In genomic region chr5:34525663-34526476, GRCm38 (mm10) we compare ENCODE assay signal across 8 mouse cellular contexts. TPM values are rescaled to one million over a fixed set of nuclear protein-coding genes. Genes with fewer than 3 reads are reported as not detected.
A peak's percentile ranks its signal among the peaks of the same experiment; 100 is the strongest.
DNase-seq lines count a peak whose midpoint lies in the region; ATAC-seq lines count a peak whose summit lies in the region.

TSS of gene Sh3bp2 (plus strand) at chr5:34525838.

- peaks cover 17 to 18% of the 10 kb centered on the region in 2 experiments for H3K4me1 ChIP-seq in heart, embryonic 14.5 days (ENCODE audit: control insufficient read depth in 2 of 2, insufficient read depth in 2 of 2, low read length in 2 of 2)
- H3K4me1 ChIP-seq in liver, embryonic 13.5 days (replicated peaks): peaks cover 56% of the 10 kb centered on the region
- peaks cover 3% of the 10 kb centered on the region; the same call in 1 of the 2 replicates for H3K4me1 ChIP-seq in stomach, embryonic 14.5 days (ENCODE audit: control insufficient read depth, insufficient read depth, low read length)

- H3K9me3 ChIP-seq in heart, embryonic 14.5 days (ENCODE audit: control insufficient read depth, low read length): no peaks in the 10 kb centered on the region
- H3K9me3 ChIP-seq in liver, embryonic 13.5 days (replicated peaks): no peaks in the 10 kb centered on the region
- no peaks in the 10 kb centered on the region for H3K9me3 ChIP-seq in stomach, embryonic 14.5 days (ENCODE audit: control insufficient read depth, low read depth, low read length)

- H3K4me3 ChIP-seq in heart, embryonic 14.5 days (ENCODE audit: control insufficient read depth in 1 of 2, insufficient read depth in 1 of 2, low read depth in 1 of 2, low read length in 2 of 2): peak within 1 kb of the TSS; percentile 55 to 89
- peak within 1 kb of the TSS; percentile 75 for H3K4me3 ChIP-seq in liver, embryonic 13.5 days (replicated peaks)
- H3K4me3 ChIP-seq in stomach, embryonic 14.5 days (ENCODE audit: low read depth, low read length): peak within 1 kb of the TSS; percentile 48

- peak; percentile 90 for DNase-seq in c-Kit-negative CD71-positive TER-119-positive erythroid progenitor cells, embryonic 14.5 days (ENCODE audit: low read depth, low spot score)
- DNase-seq in fibroblast of lung, adult 2 months (ENCODE audit: low read depth): peak; percentile 65
- DNase-seq in kidney, postnatal 14 days: peak; percentile 97
- DNase-seq in liver, embryonic 13.5 days: peak; percentile 96
- peak; percentile 88 to 94 for DNase-seq in natural killer cell, adult 2 months (ENCODE audit: low spot score in 2 of 2)

- H3K4me2 ChIP-seq in heart, embryonic 14.5 days (ENCODE audit: low read length): peak within 1 kb of the TSS; percentile 73
- H3K4me2 ChIP-seq in liver, embryonic 13.5 days: peak within 1 kb of the TSS; percentile 84
- H3K4me2 ChIP-seq in stomach, embryonic 14.5 days (replicated peaks; ENCODE audit: low read depth, low read length): peak within 1 kb of the TSS; percentile 62

- H3K36me3 ChIP-seq in heart, embryonic 14.5 days (ENCODE audit: control insufficient read depth, insufficient read depth, low read length): no peaks in the 10 kb centered on the region
- no peaks in the 10 kb centered on the region for H3K36me3 ChIP-seq in liver, embryonic 13.5 days
- no peaks in the 10 kb centered on the region for H3K36me3 ChIP-seq in stomach, embryonic 14.5 days (ENCODE audit: control insufficient read depth, insufficient read depth, low read length)

- ATAC-seq in CD4-positive, CD25-positive, alpha-beta regulatory T cell, adult 4 months: peak; percentile 90
- peak; percentile 88 for ATAC-seq in heart, embryonic 14.5 days (ENCODE audit: insufficient number of reproducible peaks, insufficient read depth, low FRiP score, low read depth)
- peak; percentile 94 for ATAC-seq in liver, embryonic 13.5 days (ENCODE audit: low read depth)
- peak; percentile 94 for ATAC-seq in stomach, embryonic 14.5 days (ENCODE audit: insufficient number of reproducible peaks, insufficient read depth, low FRiP score, low read depth)

- peak within 1 kb of the TSS; percentile 35 to 47; a peak in 1 of 4 replicates for H3K27ac ChIP-seq in heart, embryonic 14.5 days (replicated peaks in 1 of 2; ENCODE audit: control insufficient read depth in 1 of 2, insufficient read depth in 1 of 2, low read depth in 2 of 2, low read length in 2 of 2)
- H3K27ac ChIP-seq in liver, embryonic 13.5 days: peak within 1 kb of the TSS; percentile 80
- no peak within 1 kb of the TSS for H3K27ac ChIP-seq in stomach, embryonic 14.5 days (ENCODE audit: low read length)

- 2% methylated on average over 38 of the region's 38 CpGs for WGBS in heart, embryonic 14.5 days
- WGBS in liver, embryonic 13.5 days (ENCODE audit: insufficient replicate concordance): under 1% methylated on average over 38 of the region's 38 CpGs
- WGBS in stomach, embryonic 14.5 days: 2% methylated on average over 38 of the region's 38 CpGs

- no peaks in the 10 kb centered on the region for H3K27me3 ChIP-seq in heart, embryonic 14.5 days (ENCODE audit: control insufficient read depth, insufficient read depth, low read length)
- peaks cover 10% of the 10 kb centered on the region; the same call in 1 of the 2 replicates for H3K27me3 ChIP-seq in liver, embryonic 13.5 days
- no peaks in the 10 kb centered on the region for H3K27me3 ChIP-seq in stomach, embryonic 14.5 days (ENCODE audit: control insufficient read depth, insufficient read depth, low read length)

- H3K9ac ChIP-seq in heart, embryonic 14.5 days (ENCODE audit: low read length): peak within 1 kb of the TSS; percentile 74
- peak within 1 kb of the TSS; percentile 76 for H3K9ac ChIP-seq in liver, embryonic 13.5 days
- H3K9ac ChIP-seq in stomach, embryonic 14.5 days (replicated peaks; ENCODE audit: low read depth, low read length): 0 out of 2 replicates have a peak within 1 kb of the TSS, but pooled peaks have one; percentile 42

RNA-seq across cellular contexts. Expression of gene Sh3bp2, which starts in this region (rescaled TPM):
- 10 to 100 TPM in 1 of 2 experiments, 1 to 10 TPM in 1; 6.0 to 18.6 TPM for polyA plus RNA-seq in CD4-positive, CD25-positive, alpha-beta regulatory T cell, adult 4 months (2017; shearing (Covaris generic))
- polyA plus RNA-seq in heart, embryonic 14.5 days (2014; fragmentation: Nextera tagmentation; extraction: Ambion mirVana): 3.5 and 6.8 TPM in 2 replicates
- 2.4 and 4.4 TPM in 2 replicates for polyA plus RNA-seq in liver, embryonic 13.5 days (2015; fragmentation: Nextera tagmentation; extraction: Ambion mirVana)
- 8.5 and 9.4 TPM in 2 replicates for polyA plus RNA-seq in stomach, embryonic 14.5 days (2014; fragmentation: Nextera tagmentation; extraction: Ambion mirVana)
